Comparison of ENCODE assay signal across 8 mouse cellular contexts in the genomic region with DNA sequence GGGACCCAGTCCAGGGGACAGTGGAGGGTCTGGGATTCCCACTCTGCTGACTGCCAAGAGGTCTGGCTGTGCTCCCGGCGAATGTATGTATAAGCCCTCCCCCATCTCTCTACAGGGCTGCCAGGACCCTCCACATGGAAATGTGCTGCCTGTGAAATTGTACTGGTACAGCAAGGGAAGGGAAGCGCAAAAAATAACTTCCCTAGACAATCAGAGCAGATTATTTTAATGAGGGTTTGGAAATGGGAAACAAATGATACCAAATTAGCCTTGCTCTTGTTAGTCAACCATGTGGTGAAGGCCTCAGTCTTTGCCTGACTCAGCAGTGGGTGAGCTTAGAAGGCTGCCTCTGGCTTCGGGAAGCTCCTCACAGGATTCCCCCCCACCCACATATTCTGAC.
DNase-seq lines count a peak whose midpoint lies in the region; ATAC-seq lines count a peak whose summit lies in the region.

No protein-coding gene starts in this region.

- H3K9me3 ChIP-seq in intestine, embryonic 16.5 days (ENCODE audit: control insufficient read depth, low read length): no peaks in the 10 kb centered on the region

- H3K27me3 ChIP-seq in intestine, embryonic 16.5 days (replicated peaks; ENCODE audit: control insufficient read depth, insufficient read depth, low read length): no peaks in the 10 kb centered on the region

- H3K27ac ChIP-seq in intestine, embryonic 16.5 days (ENCODE audit: low read length): peak overlapping the region; percentile 50; the same call in 1 of the 2 replicates

- ATAC-seq in intestine, embryonic 16.5 days: peak; percentile 79
- no peak for ATAC-seq in activated CD4-positive, CD25-positive, alpha-beta regulatory T cell, adult 4 months

- no peak overlapping the region for H3K4me2 ChIP-seq in intestine, embryonic 16.5 days (ENCODE audit: low read depth, low read length)

- 31% methylated on average over 4 of the region's 4 CpGs for WGBS in intestine, embryonic 16.5 days

- DNase-seq in adrenal gland, adult 2 months: peak; percentile 24
- no peak for DNase-seq in adrenal gland, postnatal 25 days
- DNase-seq in left cerebral cortex, adult 9 months (ENCODE audit: low spot score in 2 of 2): peak; percentile 11 to 16
- DNase-seq in left cerebral cortex, adult 11 months (ENCODE audit: low spot score): no peak
- DNase-seq in right cerebral cortex, adult 18-20 months: peak; percentile 40
- DNase-seq in spleen, postnatal 10 days (ENCODE audit: low spot score in 2 of 2): no peak

- no peak overlapping the region for H3K4me3 ChIP-seq in intestine, embryonic 16.5 days (ENCODE audit: low read length)

- H3K9ac ChIP-seq in intestine, embryonic 16.5 days (ENCODE audit: low read depth, low read length): no peak overlapping the region

- no peaks in the 10 kb centered on the region for H3K36me3 ChIP-seq in intestine, embryonic 16.5 days (ENCODE audit: control insufficient read depth, insufficient read depth, low read length)

- peaks cover 2% of the 10 kb centered on the region for H3K4me1 ChIP-seq in intestine, embryonic 16.5 days (ENCODE audit: control insufficient read depth, insufficient read depth, low read length)

Comparison
In these comparisons a context has a peak if more than half of its experiments do, and no peak if none do; other contexts are left out.
1. DNase-seq: peak in adrenal gland, adult 2 months (single experiment), left cerebral cortex, adult 9 months (2 of 2) and right cerebral cortex, adult 18-20 months (single experiment); none in adrenal gland, postnatal 25 days (single experiment), left cerebral cortex, adult 11 months (single experiment) and spleen, postnatal 10 days (0 of 2).